Mouse (Mus musculus) heart, adult 11 months (tissue): ENCODE data around the gene Krtcap2.

Experiments used
- DNase-seq: peaks from one replicate; pipeline ENCODE4 v3.0.0; 2022

The Krtcap2 gene

GRCm38 (mm10) chr3:89282291-89282643, 36.5 kb downstream of the Krtcap2 start:
- no peak for DNase-seq

GRCm38 (mm10) chr3:89284261-89284660, 38.5 kb downstream of the Krtcap2 start:
- no peak for DNase-seq

- peak; percentile 91 for DNase-seq
Measured at GRCm38 (mm10) chr3:89285526-89285925, 39.8 kb downstream of the Krtcap2 start.

GRCm38 (mm10) chr3:89287286-89287685, 41.5 kb downstream of the Krtcap2 start:
- peak; percentile 90 for DNase-seq

GRCm38 (mm10) chr3:89288503-89288928, 42.8 kb downstream of the Krtcap2 start:
- peak; percentile 94 for DNase-seq

- DNase-seq, result no peak
Measured at GRCm38 (mm10) chr3:89291874-89292273, 46.1 kb downstream of the Krtcap2 start.

- no peak for DNase-seq
Measured at GRCm38 (mm10) chr3:89292303-89292702, 46.5 kb downstream of the Krtcap2 start.

- DNase-seq, result no peak
Measured at GRCm38 (mm10) chr3:89293247-89293918, 47.6 kb downstream of the Krtcap2 start.

GRCm38 (mm10) chr3:89294195-89294594, 48.4 kb downstream of the Krtcap2 start:
- no peak for DNase-seq

GRCm38 (mm10) chr3:89295685-89296230, 50.0 kb downstream of the Krtcap2 start:
- no peak for DNase-seq

- DNase-seq, result no peak
Measured at GRCm38 (mm10) chr3:89296761-89297396, 51.1 kb downstream of the Krtcap2 start.

- DNase-seq, result no peak
Measured at GRCm38 (mm10) chr3:89298908-89299307, 53.1 kb downstream of the Krtcap2 start.

GRCm38 (mm10) chr3:89299499-89299898, 53.7 kb downstream of the Krtcap2 start:
- DNase-seq, result peak; percentile 89
